13 mouse cellular contexts compared by ENCODE assay signal in the genomic region with DNA sequence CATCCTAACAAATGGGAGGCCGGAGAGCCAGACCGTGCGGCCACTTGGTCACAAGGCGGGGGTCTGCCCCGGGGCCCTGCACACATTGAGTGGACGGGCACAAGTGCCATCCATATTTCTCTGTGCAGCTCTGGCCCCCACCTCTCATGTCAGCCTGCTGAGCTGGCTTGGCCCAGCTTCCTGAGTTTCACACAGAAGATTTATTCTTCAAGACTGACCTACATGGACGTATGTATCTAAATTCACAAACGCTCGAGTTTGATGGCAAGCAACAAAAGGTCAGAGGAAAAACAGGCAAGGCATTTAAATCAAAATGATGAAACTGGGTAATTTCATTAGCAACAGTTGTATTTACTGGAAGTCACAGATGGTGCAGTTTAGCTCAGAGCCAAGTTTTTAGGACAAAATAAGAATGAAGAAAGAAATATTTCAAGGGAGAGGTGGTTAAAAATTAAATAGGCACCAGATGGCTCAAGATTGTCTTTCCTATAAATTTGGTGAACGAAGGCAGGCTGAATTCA.
DNase-seq lines count a peak whose midpoint lies in the region; ATAC-seq and TF ChIP-seq lines count a peak whose summit lies in the region.
"Had no signal": no experiment of that assay in that cellular context is flagged by ENCODE, and none has a peak within 500 bp of the region (broad histone marks: within the 10 kb centered on the region; RNA-seq: fewer than 3 reads in every experiment).

No protein-coding gene starts in this region.

- H3K36me3 ChIP-seq in embryonic facial prominence, embryonic 11.5 days (replicated peaks; ENCODE audit: control insufficient read depth, insufficient read depth, low read depth, low read length): no peaks in the 10 kb centered on the region
- no peaks in the 10 kb centered on the region for H3K36me3 ChIP-seq in embryonic facial prominence, embryonic 10.5 days (replicated peaks)
- H3K36me3 ChIP-seq in limb, embryonic 14.5 days (ENCODE audit: control insufficient read depth, insufficient read depth, low read length): no peaks in the 10 kb centered on the region
- H3K36me3 ChIP-seq: hindbrain, embryonic 13.5 days had no signal

- no peak overlapping the region for H3K27ac ChIP-seq in embryonic facial prominence, embryonic 11.5 days (replicated peaks; ENCODE audit: low read depth, low read length)
- no peak overlapping the region for H3K27ac ChIP-seq in embryonic facial prominence, embryonic 10.5 days (replicated peaks)
- no peak overlapping the region for H3K27ac ChIP-seq in limb, embryonic 14.5 days (replicated peaks; ENCODE audit: low read depth, low read length)
- H3K27ac ChIP-seq: hindbrain, embryonic 13.5 days; left cerebral cortex, adult 2 months had no signal

- TF ChIP-seq POLR2A in limb, embryonic 14.5 days (IDR thresholded peaks at IDR 0.05; ENCODE audit: borderline replicate concordance, extremely low read depth, insufficient read depth, insufficient read length): no peak

- H3K4me2 ChIP-seq in embryonic facial prominence, embryonic 11.5 days (ENCODE audit: low read depth, low read length): no peak overlapping the region
- H3K4me2 ChIP-seq in limb, embryonic 14.5 days (replicated peaks; ENCODE audit: low read depth, low read length, severe bottlenecking): no peak overlapping the region
- H3K4me2 ChIP-seq: hindbrain, embryonic 13.5 days had no signal

- no peak for ATAC-seq in embryonic facial prominence, embryonic 11.5 days (replicated peaks; ENCODE audit: insufficient number of reproducible peaks, low FRiP score, low TSS enrichment, low read depth)
- no peak for ATAC-seq in limb, embryonic 14.5 days (ENCODE audit: low FRiP score, low read depth)
- no peak for ATAC-seq in monocyte, adult 5-6 weeks (replicated peaks; ENCODE audit: insufficient number of reproducible peaks, low FRiP score, low TSS enrichment, poor library complexity, severe bottlenecking)
- ATAC-seq: midbrain, embryonic 16.5 days; Patski had no signal

- intact Hi-C loops in left cerebral cortex, postnatal 14 days (cut with DNase I): no loop called here

- H3K9ac ChIP-seq in embryonic facial prominence, embryonic 11.5 days (replicated peaks; ENCODE audit: low read length): no peak overlapping the region
- H3K9ac ChIP-seq in limb, embryonic 14.5 days (ENCODE audit: low read depth, low read length, severe bottlenecking): no peak overlapping the region
- H3K9ac ChIP-seq: hindbrain, embryonic 13.5 days had no signal

- WGBS in embryonic facial prominence, embryonic 11.5 days: 67% methylated on average over 10 of the region's 10 CpGs
- 69% methylated on average over 10 of the region's 10 CpGs for WGBS in embryonic facial prominence, embryonic 10.5 days
- WGBS in limb, embryonic 14.5 days: 40% methylated on average over 10 of the region's 10 CpGs

- no peaks in the 10 kb centered on the region for H3K27me3 ChIP-seq in embryonic facial prominence, embryonic 11.5 days (ENCODE audit: control insufficient read depth, insufficient read depth, low read length)
- no peaks in the 10 kb centered on the region for H3K27me3 ChIP-seq in embryonic facial prominence, embryonic 10.5 days (replicated peaks; ENCODE audit: low read depth, poor library complexity, severe bottlenecking)
- no peaks in the 10 kb centered on the region for H3K27me3 ChIP-seq in limb, embryonic 14.5 days (ENCODE audit: control insufficient read depth, insufficient read depth, low read length)
- H3K27me3 ChIP-seq: hindbrain, embryonic 13.5 days had no signal

- DNase-seq in embryonic facial prominence, embryonic 11.5 days (ENCODE audit: low spot score): peak; percentile 13
- no peak for DNase-seq in embryonic facial prominence, embryonic 10.5 days (ENCODE audit: low spot score)
- DNase-seq in left cerebral cortex, postnatal 14 days (ENCODE audit: low spot score in 2 of 2): peak; percentile 14 to 22
- no peak for DNase-seq in left cerebral cortex, adult 8-10 months (ENCODE audit: low spot score in 2 of 2)
- DNase-seq in cerebellum, postnatal 36 days: peak; percentile 47 to 50
- peak; percentile 11 for DNase-seq in limb, embryonic 14.5 days (ENCODE audit: low spot score)
- no peak for DNase-seq in MN1 (ENCODE audit: low spot score)
- DNase-seq: thymus, postnatal 36 days had no signal

- H3K4me1 ChIP-seq in embryonic facial prominence, embryonic 11.5 days (ENCODE audit: control insufficient read depth, insufficient read depth, low read length): no peaks in the 10 kb centered on the region
- peaks cover 9% of the 10 kb centered on the region; the same call in 1 of the 2 replicates for H3K4me1 ChIP-seq in embryonic facial prominence, embryonic 10.5 days
- no peaks in the 10 kb centered on the region for H3K4me1 ChIP-seq in limb, embryonic 14.5 days (ENCODE audit: control insufficient read depth, insufficient read depth, low read length)
- H3K4me1 ChIP-seq: hindbrain, embryonic 13.5 days had no signal

- H3K4me3 ChIP-seq in embryonic facial prominence, embryonic 11.5 days (ENCODE audit: low read depth, low read length): no peak overlapping the region
- no peak overlapping the region for H3K4me3 ChIP-seq in embryonic facial prominence, embryonic 10.5 days
- no peak overlapping the region for H3K4me3 ChIP-seq in limb, embryonic 14.5 days (replicated peaks; ENCODE audit: low read length)
- H3K4me3 ChIP-seq: hindbrain, embryonic 13.5 days; left cerebral cortex, adult 2 months had no signal

- H3K9me3 ChIP-seq in embryonic facial prominence, embryonic 11.5 days (replicated peaks; ENCODE audit: control insufficient read depth, low read length): no peaks in the 10 kb centered on the region
- no peaks in the 10 kb centered on the region for H3K9me3 ChIP-seq in embryonic facial prominence, embryonic 10.5 days
- no peaks in the 10 kb centered on the region for H3K9me3 ChIP-seq in limb, embryonic 14.5 days (ENCODE audit: control insufficient read depth, low read length)
- H3K9me3 ChIP-seq: hindbrain, embryonic 13.5 days had no signal

Comparison
In these comparisons a context has a peak if more than half of its experiments do, and no peak if none do; other contexts are left out.
1. DNase-seq: peak in embryonic facial prominence, embryonic 11.5 days (single experiment), left cerebral cortex, postnatal 14 days (2 of 2), cerebellum, postnatal 36 days (2 of 2) and limb, embryonic 14.5 days (single experiment); none in embryonic facial prominence, embryonic 10.5 days (single experiment), left cerebral cortex, adult 8-10 months (0 of 2) and MN1 (single experiment).